In the genomic region with DNA sequence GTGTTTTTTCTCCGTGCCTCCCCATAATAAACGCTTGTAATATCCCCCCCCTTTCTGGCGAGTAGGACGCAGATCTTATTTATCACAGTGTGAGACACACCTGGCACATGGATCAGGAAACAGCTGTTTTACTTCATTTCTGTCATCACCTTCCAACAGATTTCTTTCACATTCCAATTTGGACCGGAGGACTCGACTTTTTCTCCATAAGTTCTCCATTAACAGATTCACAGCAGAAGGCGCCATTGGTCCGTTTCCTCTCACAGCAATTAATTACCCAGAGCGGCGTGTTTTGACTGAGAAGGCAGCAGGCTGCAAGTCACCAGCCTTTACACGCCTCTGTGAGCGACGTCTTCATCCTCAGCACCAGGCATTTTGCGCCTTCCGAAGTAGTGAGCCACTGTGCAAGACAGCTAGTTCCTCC, we compare ENCODE assay signal across 10 mouse cellular contexts.
DNase-seq lines count a peak whose midpoint lies in the region; ATAC-seq and TF ChIP-seq lines count a peak whose summit lies in the region.
"Had no signal": no experiment of that assay in that cellular context is flagged by ENCODE, and none has a peak within 500 bp of the region (broad histone marks: within the 10 kb centered on the region; RNA-seq: fewer than 3 reads in every experiment).

No protein-coding gene starts in this region.

- no peak for TF ChIP-seq EP300 in lung, postnatal 0 days (IDR thresholded peaks at IDR 0.05)

- TF ChIP-seq CTCF in lung, postnatal 0 days (IDR thresholded peaks at IDR 0.05) = no peak

- H3K4me2 ChIP-seq in forebrain, embryonic 12.5 days = no peak overlapping the region
- H3K4me2 ChIP-seq in forebrain, embryonic 11.5 days (ENCODE audit: low read depth, low read length, severe bottlenecking) = no peak overlapping the region
- no peak overlapping the region for H3K4me2 ChIP-seq in lung, postnatal 0 days (replicated peaks; ENCODE audit: low read depth, low read length)
- no peak overlapping the region for H3K4me2 ChIP-seq in neural tube, embryonic 14.5 days (ENCODE audit: low read depth, low read length)
- H3K4me2 ChIP-seq: liver, embryonic 12.5 days had no signal

- no peak overlapping the region for H3K27ac ChIP-seq in forebrain, embryonic 12.5 days
- H3K27ac ChIP-seq in forebrain, embryonic 11.5 days (ENCODE audit: low read depth, low read length) = no peak overlapping the region
- no peak overlapping the region for H3K27ac ChIP-seq in lung, postnatal 0 days (ENCODE audit: low read length)
- H3K27ac ChIP-seq in neural tube, embryonic 14.5 days (ENCODE audit: low read depth, low read length) = no peak overlapping the region
- H3K27ac ChIP-seq: liver, embryonic 12.5 days had no signal

- H3K4me3 ChIP-seq in forebrain, embryonic 12.5 days (replicated peaks) = no peak overlapping the region
- no peak overlapping the region for H3K4me3 ChIP-seq in forebrain, embryonic 11.5 days (ENCODE audit: low read depth, low read length)
- no peak overlapping the region for H3K4me3 ChIP-seq in lung, postnatal 0 days (ENCODE audit: low read depth, low read length)
- H3K4me3 ChIP-seq in neural tube, embryonic 14.5 days (ENCODE audit: low read depth, low read length) = no peak overlapping the region
- H3K4me3 ChIP-seq: liver, embryonic 12.5 days had no signal

- H3K9ac ChIP-seq in forebrain, embryonic 12.5 days = no peak overlapping the region
- no peak overlapping the region for H3K9ac ChIP-seq in forebrain, embryonic 11.5 days (ENCODE audit: low read length)
- no peak overlapping the region for H3K9ac ChIP-seq in lung, postnatal 0 days (replicated peaks; ENCODE audit: low read depth)
- H3K9ac ChIP-seq in neural tube, embryonic 14.5 days (replicated peaks; ENCODE audit: low read depth, low read length) = no peak overlapping the region
- H3K9ac ChIP-seq: liver, embryonic 12.5 days had no signal

- ATAC-seq in forebrain, embryonic 12.5 days (ENCODE audit: low FRiP score) = peak; percentile 37; the same call in 1 of the 2 replicates
- no peak for ATAC-seq in forebrain, embryonic 11.5 days (replicated peaks; ENCODE audit: low FRiP score)
- no peak for ATAC-seq in lung, postnatal 0 days
- ATAC-seq in neural tube, embryonic 14.5 days (ENCODE audit: low read depth) = 0 out of 2 replicates have a peak, but pooled peaks have one; percentile 23
- ATAC-seq: intestine, embryonic 16.5 days; liver, embryonic 12.5 days had no signal

- no peaks in the 10 kb centered on the region for H3K27me3 ChIP-seq in forebrain, embryonic 12.5 days
- no peaks in the 10 kb centered on the region for H3K27me3 ChIP-seq in forebrain, embryonic 11.5 days (ENCODE audit: control insufficient read depth, insufficient read depth, low read length)
- H3K27me3 ChIP-seq in lung, postnatal 0 days (replicated peaks; ENCODE audit: insufficient read depth, low read length) = no peaks in the 10 kb centered on the region
- H3K27me3 ChIP-seq in neural tube, embryonic 14.5 days (ENCODE audit: control insufficient read depth, insufficient read depth, low read length) = no peaks in the 10 kb centered on the region
- H3K27me3 ChIP-seq: liver, embryonic 12.5 days had no signal

- H3K4me1 ChIP-seq in forebrain, embryonic 12.5 days = peaks cover 17% of the 10 kb centered on the region
- peaks cover 7% of the 10 kb centered on the region; the same call in 1 of the 2 replicates for H3K4me1 ChIP-seq in forebrain, embryonic 11.5 days (replicated peaks; ENCODE audit: control insufficient read depth, insufficient read depth, low read length)
- H3K4me1 ChIP-seq in lung, postnatal 0 days (ENCODE audit: insufficient read depth, low read depth, low read length) = no peaks in the 10 kb centered on the region
- H3K4me1 ChIP-seq in neural tube, embryonic 14.5 days (ENCODE audit: control insufficient read depth, insufficient read depth, low read length) = no peaks in the 10 kb centered on the region
- H3K4me1 ChIP-seq: liver, embryonic 12.5 days had no signal

- H3K9me3 ChIP-seq in forebrain, embryonic 12.5 days = no peaks in the 10 kb centered on the region
- no peaks in the 10 kb centered on the region for H3K9me3 ChIP-seq in forebrain, embryonic 11.5 days (ENCODE audit: control insufficient read depth, low read length)
- H3K9me3 ChIP-seq in lung, postnatal 0 days (ENCODE audit: low read length) = no peaks in the 10 kb centered on the region
- no peaks in the 10 kb centered on the region for H3K9me3 ChIP-seq in neural tube, embryonic 14.5 days (ENCODE audit: control insufficient read depth, low read length)
- H3K9me3 ChIP-seq: liver, embryonic 12.5 days had no signal

- no peaks in the 10 kb centered on the region for H3K36me3 ChIP-seq in forebrain, embryonic 12.5 days (replicated peaks)
- H3K36me3 ChIP-seq in forebrain, embryonic 11.5 days (ENCODE audit: control insufficient read depth, insufficient read depth, low read length) = no peaks in the 10 kb centered on the region
- H3K36me3 ChIP-seq in lung, postnatal 0 days (ENCODE audit: insufficient read depth, low read length) = no peaks in the 10 kb centered on the region
- no peaks in the 10 kb centered on the region for H3K36me3 ChIP-seq in neural tube, embryonic 14.5 days (ENCODE audit: control insufficient read depth, insufficient read depth, low read length)
- H3K36me3 ChIP-seq: liver, embryonic 12.5 days had no signal

- DNase-seq in forebrain, embryonic 11.5 days (ENCODE audit: low spot score) = no peak
- peak; percentile 2 for DNase-seq in lung, postnatal 10 days
- no peak for DNase-seq in lung, postnatal 0 days (ENCODE audit: low spot score)
- DNase-seq in heart, postnatal 4 days = peak; percentile 21
- no peak for DNase-seq in right cerebral cortex, postnatal 4 days
- no peak for DNase-seq in right cerebral cortex, adult 18-20 months

- WGBS in forebrain, embryonic 12.5 days = 70% methylated on average over 15 of the region's 15 CpGs
- 85% methylated on average over 15 of the region's 15 CpGs for WGBS in forebrain, embryonic 11.5 days
- 45% methylated on average over 15 of the region's 15 CpGs for WGBS in lung, postnatal 0 days
- 66% methylated on average over 15 of the region's 15 CpGs for WGBS in neural tube, embryonic 14.5 days

Comparison
In these comparisons a context has a peak if more than half of its experiments do, and no peak if none do; other contexts are left out.
1. ATAC-seq: peak in forebrain, embryonic 12.5 days (single experiment) and neural tube, embryonic 14.5 days (single experiment); none in forebrain, embryonic 11.5 days (single experiment) and lung, postnatal 0 days (single experiment).
2. DNase-seq: peak in lung, postnatal 10 days (single experiment) and heart, postnatal 4 days (single experiment); none in forebrain, embryonic 11.5 days (single experiment), lung, postnatal 0 days (single experiment), right cerebral cortex, postnatal 4 days (single experiment) and right cerebral cortex, adult 18-20 months (single experiment).